Mouse (Mus musculus) ES-E14 (cell line): Measurements from ENCODE around the gene Wdr74. TPM values are rescaled to one million over a fixed set of nuclear protein-coding genes. Genes with fewer than 3 reads are reported as not detected.
A peak's percentile ranks its signal among the peaks of the same experiment; 100 is the strongest.
"Not testable (repeated sequence)": the region's sequence is repeated elsewhere in the genome, so short reads cannot be mapped to it uniquely, and the experiment has no call there.

Experiments
- DNase-seq: peaks from one replicate; pipeline ENCODE4 v3.0.0-alpha.2; 2013; ENCODE audit warnings: low read depth, low spot score
- H3K27ac ChIP-seq: 2 replicates; pipeline ENCODE4 v1.5.1; 2012; ENCODE audit warnings: low read depth, mild to moderate bottlenecking, low read length, moderate library complexity, mixed read lengths; ENCODE audit not compliant: poor library complexity, insufficient read depth, severe bottlenecking
- H3K36me3 ChIP-seq: 2 replicates; pipeline ENCODE4 v1.6.1; 2012; ENCODE audit warnings: mild to moderate bottlenecking, low read length, moderate library complexity, mixed read lengths; ENCODE audit not compliant: control insufficient read depth, poor library complexity, insufficient read depth, severe bottlenecking
- H3K4me1 ChIP-seq, 2 experiments: fragments of 150-350 bp in 1 of 2; sonication (generic) in 1 of 2; 2 replicates each; pipeline ENCODE4 v1.6.1; 2012; ENCODE audit warnings: low read length in 2 of 2, mild to moderate bottlenecking in 1 of 2, mixed read lengths in 1 of 2; ENCODE audit not compliant: control insufficient read depth in 2 of 2, insufficient read depth in 2 of 2, poor library complexity in 1 of 2
- H3K4me3 ChIP-seq, 2 experiments: fragments of 150-350 bp in 1 of 2; sonication (generic) in 1 of 2; 2 replicates each; pipeline ENCODE4 v1.5.1; 2012; ENCODE audit warnings: low read length in 2 of 2, low read depth in 1 of 2, mild to moderate bottlenecking in 1 of 2, mixed read lengths in 1 of 2; ENCODE audit not compliant: insufficient read depth in 1 of 2, poor library complexity in 1 of 2, severe bottlenecking in 1 of 2
- H3K9ac ChIP-seq: 2 replicates; pipeline ENCODE4 v1.6.1; 2012; ENCODE audit warnings: low read depth, mild to moderate bottlenecking, low read length, mixed read lengths; ENCODE audit not compliant: poor library complexity, insufficient read depth, severe bottlenecking
- H3K9me3 ChIP-seq: fragments of 150-350 bp; sonication (generic); 2 replicates; pipeline ENCODE4 v1.6.1; 2012; ENCODE audit warnings: low read depth, mild to moderate bottlenecking, low read length; ENCODE audit not compliant: control insufficient read depth, insufficient read depth
- CHD2 ChIP-seq: IDR thresholded peaks from 2 replicates; pipeline ENCODE4 v1.6.1; 2014; ENCODE audit warnings: mild to moderate bottlenecking, low read depth, low read length, inconsistent platforms
- HCFC1 ChIP-seq: IDR thresholded peaks from 2 replicates; pipeline ENCODE4 v1.6.1; 2012; ENCODE audit warnings: low read length, inconsistent platforms, borderline replicate concordance; ENCODE audit not compliant: insufficient read depth
- MAFK ChIP-seq: IDR thresholded peaks from 2 replicates; pipeline ENCODE4 v1.6.1; 2014; ENCODE audit warnings: mild to moderate bottlenecking, low read depth, low read length, inconsistent platforms; ENCODE audit not compliant: insufficient read depth
- ZC3H11A ChIP-seq: IDR thresholded peaks from 2 replicates; pipeline ENCODE4 v1.6.1; 2012; ENCODE audit warnings: low read depth, mild to moderate bottlenecking, inconsistent platforms, low read length, borderline replicate concordance
- ZNF384 ChIP-seq: IDR thresholded peaks from 2 replicates; pipeline ENCODE4 v1.6.1; 2012; ENCODE audit warnings: low read depth, low read length, inconsistent platforms
- in situ Hi-C, 2 experiments: fragments of 600-800 bp; cut with MboI; formaldehyde crosslinking; loops; one replicate each; pipeline ENCODE4 v1.15.1; 2025; ENCODE audit warnings: low sequenced_read_pairs in 2 of 2, inconsistent platforms in 1 of 2; ENCODE audit not compliant: unreplicated experiment in 2 of 2
- total RNA-seq: library from RNA; depleted of rRNA; stranded (reverse); fragments of 300-350 nt; gene quantifications from 2 replicates; pipeline ENCODE4 v1.2.3, GENCODE M21; 2012

Gene Wdr74
- total RNA-seq, 1 experiment: 173 TPM

DNA sequence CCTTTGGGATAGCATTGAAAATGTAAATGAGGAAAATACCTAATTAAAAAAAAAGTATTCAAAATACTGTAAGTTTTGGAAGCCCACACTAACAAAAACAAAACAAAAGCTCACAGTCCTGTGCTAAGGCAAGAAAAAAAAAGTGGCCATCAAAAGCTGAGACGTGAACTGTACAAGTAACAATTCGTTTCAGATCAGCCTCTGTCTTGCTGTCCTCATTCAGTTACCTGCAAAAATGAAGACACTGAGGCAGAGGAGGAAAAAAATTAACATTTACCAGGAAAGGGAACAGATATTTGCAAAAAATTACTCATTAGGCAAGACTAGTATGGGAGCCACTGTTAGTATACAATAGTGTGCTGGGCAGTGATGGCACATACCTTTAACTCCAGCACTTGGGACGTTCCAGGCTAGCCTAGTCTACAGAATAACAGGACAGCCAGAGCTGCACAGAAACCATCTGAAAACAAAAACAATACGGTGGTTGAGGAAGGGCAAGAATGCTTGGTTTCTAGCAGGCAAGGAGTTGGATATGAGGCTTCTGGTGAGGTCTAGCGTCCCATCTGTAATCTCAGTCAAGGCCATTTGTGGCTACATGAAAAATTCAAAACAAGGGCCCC is 8.0 kb upstream of the Wdr74 start:
- H3K9me3 ChIP-seq: no peaks in the 10 kb centered on the region
- TF ChIP-seq CHD2 (0 out of 2 replicates have a peak, but pooled peaks have one; percentile 20), MAFK (no peak)
- no peak overlapping the region for H3K27ac ChIP-seq
- DNase-seq: peak; percentile 64
- peaks cover 29% of the 10 kb centered on the region for H3K36me3 ChIP-seq
- H3K4me1 ChIP-seq: no peaks in the 10 kb centered on the region
- in situ Hi-C loops: no loop called here
- H3K4me3 ChIP-seq: no peak overlapping the region
- no peak overlapping the region for H3K9ac ChIP-seq

GRCm38 (mm10) chr19:8728335-8729099 is 7.1 kb upstream of the Wdr74 start:
- H3K9ac ChIP-seq, H3K27ac ChIP-seq, H3K4me1 ChIP-seq, H3K9me3 ChIP-seq, H3K4me3 ChIP-seq, in situ Hi-C loops, DNase-seq: not testable (repeated sequence)
- peaks cover 29% of the 10 kb centered on the region for H3K36me3 ChIP-seq

DNA sequence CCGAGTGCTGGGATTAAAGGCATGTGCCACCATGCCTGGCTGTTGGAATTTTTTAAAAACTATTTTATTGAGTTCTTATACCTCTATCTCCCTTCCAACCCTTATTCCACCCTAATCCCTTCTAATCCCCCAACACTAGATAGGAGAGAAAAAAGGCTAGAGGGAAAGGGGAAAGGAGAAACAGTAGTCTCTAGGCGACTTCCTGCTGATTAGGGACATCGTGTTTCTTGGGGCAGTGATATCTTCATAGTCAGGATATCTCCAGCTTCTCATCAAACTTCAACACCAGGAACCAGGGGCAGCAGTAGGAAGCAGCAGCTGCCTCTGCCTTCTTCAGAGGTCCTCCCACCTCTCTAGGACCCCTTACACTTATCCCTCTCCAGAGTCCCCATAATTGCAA is 1.3 kb upstream of the Wdr74 start:
- H3K4me1 ChIP-seq: no peaks in the 10 kb centered on the region
- no peaks in the 10 kb centered on the region for H3K9me3 ChIP-seq
- in situ Hi-C loops: no loop called here
- no peak overlapping the region for H3K4me3 ChIP-seq
- no peak for TF ChIP-seq HCFC1
- no peak for TF ChIP-seq MAFK
- TF ChIP-seq CHD2: no peak
- no peak for TF ChIP-seq ZC3H11A
- TF ChIP-seq ZNF384: no peak
- H3K27ac ChIP-seq: no peak overlapping the region
- no peak for DNase-seq
- peaks cover 12% of the 10 kb centered on the region for H3K36me3 ChIP-seq
- H3K9ac ChIP-seq: no peak overlapping the region

DNA sequence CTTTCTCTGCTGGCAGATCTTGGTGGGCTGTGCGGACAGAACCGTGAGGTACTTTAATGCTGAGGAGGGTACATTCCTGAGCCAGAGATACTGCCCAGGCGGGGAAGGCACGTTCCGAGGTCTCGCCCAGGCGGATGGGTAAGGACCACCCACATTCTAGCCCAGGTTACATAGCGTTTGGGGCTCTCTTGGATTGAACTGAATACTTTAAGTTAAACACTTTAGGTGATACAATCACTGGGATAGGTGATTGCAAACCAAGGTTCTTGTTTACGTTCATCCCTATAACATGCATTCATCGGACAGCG is 487 bp downstream of the Wdr74 start:
- in situ Hi-C loops: no loop called here
- Histone ChIP-seq H3K9ac (peak overlapping the region; percentile 92), H3K4me1 (no peaks in the 10 kb centered on the region), H3K27ac (peak overlapping the region; percentile 27), H3K4me3 (peak overlapping the region; percentile 84 to 89), H3K9me3 (no peaks in the 10 kb centered on the region), H3K36me3 (peaks cover 27% of the 10 kb centered on the region)
- no peak for DNase-seq
- TF ChIP-seq ZNF384 (no peak), CHD2 (no peak), HCFC1 (no peak), ZC3H11A (no peak), MAFK (no peak)

- in situ Hi-C loops: no loop called here
- DNase-seq: no peak
- no peaks in the 10 kb centered on the region for H3K9me3 ChIP-seq
- H3K4me1 ChIP-seq: no peaks in the 10 kb centered on the region
- no peak overlapping the region for H3K4me3 ChIP-seq
- TF ChIP-seq MAFK: no peak
- peaks cover 27% of the 10 kb centered on the region for H3K36me3 ChIP-seq
- no peak overlapping the region for H3K9ac ChIP-seq
- H3K27ac ChIP-seq: no peak overlapping the region
These were observed 3.3 kb downstream of the Wdr74 start for GRCm38 (mm10) chr19:8738911-8739310.
